Mouse (Mus musculus) ovary, postnatal 10 days (tissue): ENCODE measurements around the gene Olfr133.
"Not testable (repeated sequence)": the region's sequence is repeated elsewhere in the genome, so short reads cannot be mapped to it uniquely, and the experiment has no call there.

Experiments
- DNase-seq: peaks from one replicate; pipeline ENCODE4 v3.0.0; 2022; ENCODE audit warnings: low spot score

Gene Olfr133

GRCm38 (mm10) chr17:38144981-38145380 is at the start of gene Olfr133:
Gene Olfr133, plus strand, starts transcription at chr17:38145281.
- no peak for DNase-seq

- DNase-seq, result not testable (repeated sequence)
Observed at GRCm38 (mm10) chr17:38124199-38124598, 20.9 kb upstream of the Olfr133 start.

GRCm38 (mm10) chr17:38125371-38125770 is 19.7 kb upstream of the Olfr133 start:
- not testable (repeated sequence) for DNase-seq

GRCm38 (mm10) chr17:38134426-38134825 is 10.7 kb upstream of the Olfr133 start, which contains the start of gene Olfr132:
Gene Olfr132, minus strand, starts transcription at chr17:38134526.
- DNase-seq, result no peak

- DNase-seq, result no peak
Observed at GRCm38 (mm10) chr17:38171088-38171487, 26.0 kb downstream of the Olfr133 start, which contains the start of gene Olfr134. Gene Olfr134, plus strand, starts transcription at chr17:38171388.
